Mouse (Mus musculus) layer of hippocampus, adult 18-20 months (tissue): Measurements from ENCODE around the gene Cnst. TPM values are rescaled to one million over a fixed set of nuclear protein-coding genes. Genes with fewer than 3 reads are reported as not detected.

Source experiments
- DNase-seq, 2 experiments: peaks; one replicate each; pipeline ENCODE4 v3.0.0; 2022; ENCODE audit warnings: low spot score in 2 of 2
- long read RNA-seq: library from polyadenylated mRNA; stranded (forward); transcript quantifications from one replicate; pipeline ENCODE4 v2.0.0, GENCODE M21; 2021
- total RNA-seq, 2 experiments: library from RNA; stranded (reverse); gene quantifications; 2 replicates each; pipeline ENCODE4 v1.2.3; 2021

Gene Cnst
- total RNA-seq, result 10 to 100 TPM; 32.4 to 33.2 TPM
- long read RNA-seq, full-length matches to known transcripts, result 21 of 25 reads
- long read RNA-seq, partial matches to known transcripts, result 1 of 25 reads
- long read RNA-seq, other reads (novel, unspliced or antisense), result 3 of 25 reads

- peak; percentile 97 to 99 for DNase-seq
Observed at GRCm38 (mm10) chr1:179545768-179546550, at the start of gene Cnst, which contains the start of gene Tfb2m. TSS of gene Cnst (plus strand) at chr1:179546370. TSS of gene Tfb2m (minus strand) at chr1:179546267.

DNA sequence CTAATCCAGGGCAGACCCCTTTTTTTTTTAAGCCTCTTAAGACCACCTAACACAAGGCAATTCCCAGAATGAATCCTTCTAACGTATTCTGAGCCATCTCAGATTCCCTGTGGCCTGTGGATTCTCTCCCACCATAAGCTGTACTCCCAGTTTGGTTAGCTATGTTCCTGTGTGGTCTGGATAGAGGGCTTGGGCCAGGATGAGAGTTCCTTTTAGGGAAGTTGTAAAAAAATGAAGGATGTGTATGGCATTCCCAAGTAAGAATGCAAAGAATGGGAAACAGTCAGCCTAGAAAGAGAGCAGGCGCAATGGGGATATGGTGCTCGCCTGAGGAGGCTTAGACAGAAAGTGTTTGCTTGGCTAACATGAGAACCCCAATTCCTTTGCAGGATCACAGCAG, 46.9 kb upstream of the Cnst start:
- no peak for DNase-seq

GRCm38 (mm10) chr1:179502565-179502964, 43.6 kb upstream of the Cnst start:
- DNase-seq, result peak in 1 of 2 experiments; percentile 29

GRCm38 (mm10) chr1:179506530-179507315, 39.4 kb upstream of the Cnst start:
- DNase-seq, result peak in 1 of 2 experiments; percentile 34

DNA sequence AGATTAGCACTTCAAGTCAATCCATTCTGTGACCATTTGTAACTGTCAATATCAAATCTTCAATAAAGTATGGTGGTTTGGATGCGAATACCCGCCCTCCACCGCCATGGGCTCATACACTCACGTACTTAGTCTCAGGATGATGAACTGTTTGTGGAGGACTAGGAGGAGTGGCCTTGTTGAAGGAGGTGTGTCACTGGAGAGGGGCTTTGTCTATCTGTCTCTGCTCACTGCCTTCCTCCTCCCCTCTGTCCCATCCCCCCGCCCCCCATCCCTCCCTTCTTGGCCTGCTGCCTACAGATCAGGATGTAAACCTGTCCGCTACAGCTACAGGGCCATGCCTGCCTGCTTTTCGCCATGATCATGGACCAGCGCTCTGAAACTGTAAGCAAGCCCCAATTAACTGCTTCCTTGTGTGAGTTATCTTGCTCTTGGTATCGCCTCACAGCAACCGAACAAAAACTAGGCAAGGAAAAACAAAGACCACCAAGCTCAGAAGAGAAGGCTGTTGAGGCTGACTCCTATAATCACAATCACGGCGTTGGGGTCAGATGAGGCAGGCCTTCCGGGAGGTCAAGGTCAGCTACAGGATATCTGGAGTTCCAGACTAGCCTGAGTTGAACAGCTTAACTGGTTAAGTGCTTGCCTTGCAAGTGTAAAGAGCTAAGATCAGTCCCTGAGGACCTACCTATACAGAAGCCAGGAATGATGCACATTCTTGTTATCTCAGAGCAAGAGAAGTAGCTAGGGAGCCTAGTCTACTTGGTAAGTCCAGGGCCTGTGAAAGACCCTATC, 35.4 kb upstream of the Cnst start:
- DNase-seq, result no peak

GRCm38 (mm10) chr1:179511895-179512294, 34.3 kb upstream of the Cnst start:
- no peak for DNase-seq

- DNase-seq, result peak in 1 of 2 experiments; percentile 15
Observed at GRCm38 (mm10) chr1:179516941-179517712, 29.0 kb upstream of the Cnst start.

DNA sequence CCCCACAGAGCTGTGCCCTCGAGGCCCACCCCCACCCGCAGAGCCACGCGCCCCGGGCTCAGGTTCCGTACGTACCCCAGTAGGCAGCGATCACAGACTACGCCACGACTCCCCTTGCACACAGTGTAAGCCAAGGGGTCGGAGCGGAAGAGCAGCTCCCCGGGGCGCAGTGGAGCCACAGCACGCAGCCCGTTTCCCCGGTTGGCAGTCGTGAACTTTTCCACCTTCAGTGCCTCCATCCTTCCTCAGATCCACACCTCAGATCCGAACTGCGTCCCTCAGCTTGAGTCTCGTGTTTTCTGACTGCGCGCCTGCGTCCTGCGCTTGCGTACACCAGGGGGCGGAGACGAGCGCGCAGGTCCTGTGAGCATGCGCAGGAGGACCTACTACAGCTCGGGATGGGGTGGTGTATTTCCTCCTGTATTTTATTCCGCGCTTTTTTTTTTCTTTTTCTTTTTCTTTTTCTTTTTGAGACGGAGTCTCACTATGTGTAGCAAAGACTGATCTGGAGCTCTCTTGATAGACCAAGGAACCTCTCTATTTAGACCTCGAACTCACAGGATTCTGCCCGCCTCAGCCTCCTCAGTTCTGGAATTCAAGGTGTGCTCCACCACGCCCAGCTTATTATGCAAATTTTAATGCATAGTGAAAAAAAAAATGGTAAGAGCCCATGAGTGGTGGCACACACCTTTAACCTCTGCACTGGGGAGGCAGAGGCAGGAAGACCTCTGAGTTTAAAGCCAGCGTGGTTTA, 28.3 kb upstream of the Cnst start, which contains the start of gene Smyd3:
Smyd3 (minus strand) TSS at position 329 of the 753 bp plus-strand sequence.
- DNase-seq, result peak; percentile 75 to 91

DNA sequence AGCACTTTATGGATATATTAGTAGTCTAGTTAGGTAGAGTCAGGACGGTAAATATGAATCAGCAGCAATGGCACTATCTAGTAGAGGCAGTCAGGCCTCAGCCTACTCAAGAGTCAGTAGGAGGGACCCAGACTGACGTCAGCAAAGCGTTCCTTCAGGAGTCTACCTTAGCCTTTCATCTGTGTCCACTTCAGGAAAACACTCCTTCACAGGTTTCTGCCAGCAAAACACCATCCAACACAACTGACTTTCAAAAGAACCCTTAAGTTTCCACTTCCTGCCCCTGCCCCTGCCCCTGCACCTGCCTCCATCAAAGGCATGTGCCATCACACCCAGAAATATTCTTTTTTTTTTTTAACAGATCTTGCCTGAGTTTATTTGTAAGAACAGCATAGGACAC, 26.3 kb upstream of the Cnst start:
- no peak for DNase-seq

DNA sequence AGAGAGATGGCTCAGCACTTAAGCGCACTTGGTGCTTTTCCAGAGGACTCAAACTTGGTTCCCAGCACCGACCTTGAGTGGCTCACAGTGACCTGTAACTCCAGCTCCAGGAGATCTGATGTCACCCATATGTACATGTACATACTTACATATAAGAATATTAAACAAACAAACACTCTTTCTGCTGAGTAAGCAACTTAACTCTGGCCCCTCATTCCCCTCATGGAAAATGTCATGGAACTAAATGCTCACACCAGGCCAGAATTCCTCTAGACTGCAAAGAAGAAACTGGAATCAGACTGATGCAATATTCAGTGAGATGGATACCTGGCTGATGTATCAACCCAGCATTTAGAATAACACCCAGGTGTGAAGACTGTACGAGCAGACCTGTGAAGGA, 7.1 kb upstream of the Cnst start:
- no peak for DNase-seq

GRCm38 (mm10) chr1:179539887-179540286, 6.3 kb upstream of the Cnst start:
- DNase-seq, result no peak

GRCm38 (mm10) chr1:179541502-179541901, 4.7 kb upstream of the Cnst start:
- DNase-seq, result no peak

DNA sequence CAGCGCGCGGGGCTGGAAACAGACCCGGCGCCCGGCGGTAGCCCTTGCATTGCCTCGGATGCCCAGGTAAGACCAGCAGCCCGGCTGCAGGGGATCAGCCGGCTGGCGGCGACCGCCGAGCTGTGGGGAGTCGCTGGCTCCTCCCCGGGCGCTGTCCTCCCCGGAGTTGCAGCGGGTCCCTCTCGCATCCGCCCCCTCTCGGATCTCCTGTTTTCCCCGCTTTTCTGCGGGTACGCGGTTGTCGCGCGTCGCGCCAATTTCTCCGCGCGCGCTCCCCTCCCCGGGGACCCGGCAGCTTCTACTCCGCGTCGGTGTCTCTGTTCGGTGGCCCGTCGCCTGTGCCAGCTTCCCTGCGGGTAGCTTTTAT, 364 bp downstream of the Cnst start:
- DNase-seq, result no peak

- DNase-seq, result no peak
Observed at GRCm38 (mm10) chr1:179547176-179547575, 1.0 kb downstream of the Cnst start.

DNA sequence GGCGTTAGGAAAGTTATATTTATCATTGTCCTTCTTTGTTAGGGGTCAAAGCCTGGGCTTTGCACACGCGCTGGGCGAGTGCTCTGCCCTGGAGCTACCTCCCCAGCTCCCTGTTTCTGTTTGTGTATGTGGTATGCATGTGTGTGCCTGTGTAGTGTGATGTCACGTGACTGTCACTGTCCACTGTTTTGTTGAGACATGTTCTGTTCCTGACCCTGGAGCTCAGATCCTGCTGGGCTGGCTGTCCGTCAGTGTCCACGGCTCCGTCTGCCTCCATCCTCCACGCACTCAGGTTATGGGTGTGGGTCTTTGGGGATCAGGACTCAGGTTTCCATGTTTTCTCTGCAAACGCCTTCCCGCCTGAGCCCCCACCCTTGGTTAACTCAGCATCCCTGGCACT, 2.0 kb downstream of the Cnst start:
- no peak for DNase-seq

DNA sequence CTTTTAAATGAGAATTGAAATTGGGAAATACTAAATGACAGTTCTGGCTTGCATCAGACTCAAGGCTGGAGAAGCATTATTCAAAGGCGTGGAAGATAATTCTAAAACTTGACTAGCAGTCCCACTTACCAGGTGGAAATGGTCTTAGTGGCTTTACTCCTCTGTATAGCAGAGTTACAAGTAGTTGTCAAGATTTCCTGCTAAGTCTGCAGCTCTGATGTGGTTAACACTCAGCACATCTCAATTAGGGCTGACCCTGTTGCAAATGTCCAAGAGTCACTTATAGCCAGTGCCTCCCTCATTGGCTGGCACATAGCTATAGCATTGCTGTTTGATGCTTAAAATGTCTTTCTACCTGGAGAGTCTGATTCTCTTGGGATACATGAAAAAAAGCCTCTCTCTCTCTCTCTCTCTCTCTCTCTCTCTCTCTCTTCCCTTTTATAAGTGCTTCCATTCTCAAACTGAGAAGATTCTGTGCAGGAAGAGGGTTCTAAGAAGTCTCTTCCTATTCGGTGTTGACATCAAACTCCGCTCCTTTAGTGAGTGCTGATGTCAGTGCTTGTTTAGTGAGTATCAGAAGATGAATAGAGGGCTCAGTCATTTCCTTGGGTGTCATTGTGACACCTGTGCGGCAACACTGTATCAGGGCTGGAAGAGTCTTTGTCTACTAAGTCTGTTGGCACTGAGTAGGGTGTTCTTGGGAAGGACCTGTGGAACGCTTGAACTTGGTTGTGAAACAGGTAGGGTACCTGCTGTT, 3.0 kb downstream of the Cnst start:
- no peak for DNase-seq

DNA sequence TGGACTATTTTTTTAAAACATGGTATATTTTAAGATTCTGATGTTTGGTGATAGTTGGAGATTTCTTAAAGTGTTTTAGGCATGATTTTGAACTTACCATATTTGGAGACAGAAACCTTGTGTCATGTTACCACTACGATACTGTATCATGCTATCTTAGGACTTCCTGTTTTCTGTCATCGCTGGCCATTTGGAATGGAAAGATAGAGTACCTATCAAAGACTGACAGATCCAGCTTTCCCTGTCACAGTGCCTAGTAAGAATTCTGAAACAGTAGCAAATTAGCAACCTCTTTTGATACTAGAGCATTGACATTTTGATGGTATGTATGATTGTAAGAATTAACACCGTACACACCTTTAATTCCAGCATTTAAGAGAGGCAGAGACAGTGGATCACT, 5.2 kb downstream of the Cnst start:
- DNase-seq, result no peak

DNA sequence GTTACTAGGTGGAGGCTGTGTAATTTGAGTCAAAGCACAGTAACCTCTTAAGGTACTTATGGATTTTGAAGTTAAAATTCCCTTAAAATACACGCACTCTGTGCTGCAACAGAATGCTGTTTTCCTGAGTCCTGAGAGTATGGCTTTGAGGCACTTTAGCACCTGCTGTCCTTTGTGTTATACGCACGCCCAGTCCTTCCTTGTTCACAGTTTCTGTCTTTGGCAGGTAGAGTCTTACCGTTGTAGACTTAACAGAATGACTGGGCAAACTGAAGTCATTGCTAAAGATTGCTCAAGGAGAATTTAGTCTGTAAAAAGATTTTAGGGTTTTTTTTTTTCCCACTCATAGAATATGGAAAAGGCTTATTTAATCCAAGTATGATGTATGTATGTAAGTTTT, 5.8 kb downstream of the Cnst start:
- DNase-seq, result no peak

DNA sequence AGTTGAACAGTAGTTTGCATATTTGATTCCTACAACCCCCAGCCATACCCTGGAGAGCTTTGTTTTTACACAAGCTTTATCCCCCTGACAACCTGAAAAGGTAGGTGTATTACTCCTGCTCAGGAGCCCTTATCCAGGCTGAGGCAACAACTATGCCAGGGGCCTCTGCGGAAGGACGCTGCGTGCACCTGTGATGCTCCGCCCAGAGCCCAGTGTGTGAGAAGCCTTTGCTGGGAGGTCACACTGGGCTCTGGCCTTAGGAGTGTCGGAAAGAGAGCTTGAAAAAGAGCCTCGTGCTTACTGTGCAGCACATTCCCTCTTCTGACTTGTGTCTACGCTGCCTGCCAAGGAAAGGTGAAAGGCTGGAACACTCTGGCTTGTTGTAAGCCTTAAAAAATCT, 6.6 kb downstream of the Cnst start:
- no peak for DNase-seq
